11 mouse cellular contexts compared by ENCODE assay signal in genomic region chr11:55511374-55511773, GRCm38 (mm10). TPM values are rescaled to one million over a fixed set of nuclear protein-coding genes. Genes with fewer than 3 reads are reported as not detected.
DNase-seq lines count a peak whose midpoint lies in the region; ATAC-seq and TF ChIP-seq lines count a peak whose summit lies in the region.
"Had no signal": no experiment of that assay in that cellular context is flagged by ENCODE, and none has a peak within 500 bp of the region (broad histone marks: within the 10 kb centered on the region; RNA-seq: fewer than 3 reads in every experiment).

No protein-coding gene starts in this region.

- H3K4me3 ChIP-seq in midbrain, embryonic 14.5 days (replicated peaks; ENCODE audit: low read depth, low read length): no peak overlapping the region
- no peak overlapping the region for H3K4me3 ChIP-seq in midbrain, embryonic 13.5 days (replicated peaks)
- H3K4me3 ChIP-seq: limb, embryonic 15.5 days; myocyte had no signal

- no peak for ATAC-seq in midbrain, embryonic 14.5 days (ENCODE audit: low FRiP score, low TSS enrichment)
- ATAC-seq in midbrain, embryonic 13.5 days: no peak

- H3K9me3 ChIP-seq in midbrain, embryonic 14.5 days (ENCODE audit: control insufficient read depth, low read length): no peaks in the 10 kb centered on the region
- no peaks in the 10 kb centered on the region for H3K9me3 ChIP-seq in midbrain, embryonic 13.5 days
- H3K9me3 ChIP-seq: limb, embryonic 15.5 days had no signal

- no peak overlapping the region for H3K9ac ChIP-seq in midbrain, embryonic 14.5 days (replicated peaks; ENCODE audit: low read length)
- H3K9ac ChIP-seq in midbrain, embryonic 13.5 days (replicated peaks): no peak overlapping the region
- H3K9ac ChIP-seq: limb, embryonic 15.5 days had no signal

- DNase-seq in heart, postnatal 4 days: peak; percentile 20
- no peak for DNase-seq in heart, adult 11 months
- peak; percentile 68 for DNase-seq in midbrain, embryonic 14.5 days
- peak; percentile 50 for DNase-seq in brain, embryonic 14.5 days (ENCODE audit: low read depth)
- peak; percentile 16 for DNase-seq in thymus, postnatal 14 days
- DNase-seq in adrenal gland, postnatal 36 days: no peak
- DNase-seq in frontal cortex, postnatal 25 days (ENCODE audit: low spot score in 2 of 2): no peak
- DNase-seq: cerebellum, postnatal 25 days had no signal

- H3K27me3 ChIP-seq in midbrain, embryonic 14.5 days (ENCODE audit: control insufficient read depth, insufficient read depth, low read length): no peaks in the 10 kb centered on the region
- no peaks in the 10 kb centered on the region for H3K27me3 ChIP-seq in midbrain, embryonic 13.5 days
- H3K27me3 ChIP-seq: limb, embryonic 15.5 days had no signal

- no peaks in the 10 kb centered on the region for H3K4me1 ChIP-seq in midbrain, embryonic 14.5 days (ENCODE audit: control insufficient read depth, insufficient read depth, low read length)
- no peaks in the 10 kb centered on the region for H3K4me1 ChIP-seq in midbrain, embryonic 13.5 days (replicated peaks)
- H3K4me1 ChIP-seq: limb, embryonic 15.5 days had no signal

- no peak overlapping the region for H3K27ac ChIP-seq in midbrain, embryonic 14.5 days (replicated peaks; ENCODE audit: low read depth, low read length)
- no peak overlapping the region for H3K27ac ChIP-seq in midbrain, embryonic 13.5 days
- H3K27ac ChIP-seq: limb, embryonic 15.5 days had no signal

- peak; percentile 61 for TF ChIP-seq CTCF in brain, embryonic 14.5 days (IDR thresholded peaks at IDR 0.05; ENCODE audit: borderline replicate concordance, extremely low read depth, insufficient read depth, insufficient read length)

- 63% methylated on average over 5 of the region's 5 CpGs for WGBS in midbrain, embryonic 14.5 days
- 51% methylated on average over 5 of the region's 5 CpGs for WGBS in midbrain, embryonic 13.5 days

- no peaks in the 10 kb centered on the region for H3K36me3 ChIP-seq in midbrain, embryonic 14.5 days (ENCODE audit: control insufficient read depth, insufficient read depth, low read length)
- no peaks in the 10 kb centered on the region for H3K36me3 ChIP-seq in midbrain, embryonic 13.5 days
- H3K36me3 ChIP-seq: limb, embryonic 15.5 days had no signal

- no peak for TF ChIP-seq POLR2A in brain, embryonic 14.5 days (IDR thresholded peaks at IDR 0.05; ENCODE audit: borderline replicate concordance, extremely low read depth, insufficient read depth, insufficient read length, poor library complexity, severe bottlenecking)

- no peak overlapping the region for H3K4me2 ChIP-seq in midbrain, embryonic 14.5 days (ENCODE audit: low read length)
- H3K4me2 ChIP-seq in midbrain, embryonic 13.5 days (replicated peaks): no peak overlapping the region
- H3K4me2 ChIP-seq: limb, embryonic 15.5 days had no signal

RNA-seq across cellular contexts. Expression of gene G3bp1, which starts 41.9 kb away (rescaled TPM):
- total RNA-seq in heart, postnatal 4 days (2021): 10 to 100 TPM; 62.6 to 62.9 TPM
- polyA plus RNA-seq in midbrain, embryonic 14.5 days (2014; fragmentation: Nextera tagmentation; extraction: Ambion mirVana): 83.6 and 125 TPM in 2 replicates
- polyA plus RNA-seq in midbrain, embryonic 13.5 days (2015; fragmentation: Nextera tagmentation; extraction: Ambion mirVana): 145 and 147 TPM in 2 replicates
- 63.1 and 63.7 TPM in 2 replicates for polyA plus RNA-seq in brain, embryonic 14.5 days (2012; rRNA removed)
- total RNA-seq in adrenal gland, postnatal 36 days (2021): 10 to 100 TPM; 58.5 to 63.4 TPM

RNA-seq across cellular contexts. Expression of gene Atox1, which starts 50.3 kb away (rescaled TPM):
- 100 to 1,000 TPM; 146 to 150 TPM for total RNA-seq in heart, postnatal 4 days (2021)
- polyA plus RNA-seq in midbrain, embryonic 14.5 days (2014; fragmentation: Nextera tagmentation; extraction: Ambion mirVana): 244 and 294 TPM in 2 replicates
- polyA plus RNA-seq in midbrain, embryonic 13.5 days (2015; fragmentation: Nextera tagmentation; extraction: Ambion mirVana): 258 and 274 TPM in 2 replicates
- polyA plus RNA-seq in brain, embryonic 14.5 days (2012; rRNA removed): 179 and 207 TPM in 2 replicates
- 100 to 1,000 TPM; 216 to 347 TPM for total RNA-seq in adrenal gland, postnatal 36 days (2021)

Comparison
In these comparisons a context has a peak if more than half of its experiments do, and no peak if none do; other contexts are left out.
1. DNase-seq: peak in heart, postnatal 4 days (single experiment), midbrain, embryonic 14.5 days (single experiment), brain, embryonic 14.5 days (single experiment) and thymus, postnatal 14 days (single experiment); none in heart, adult 11 months (single experiment), adrenal gland, postnatal 36 days (0 of 2) and frontal cortex, postnatal 25 days (0 of 2).